Mouse (Mus musculus) small intestine, adult 2 months (tissue): ENCODE data around the gene Klhdc1. TPM values are rescaled to one million over a fixed set of nuclear protein-coding genes. Genes with fewer than 3 reads are reported as not detected.
A peak's percentile ranks its signal among the peaks of the same experiment; 100 is the strongest.

Experiments
- H3K27ac ChIP-seq: fragments of 200-500 bp; 2 replicates; pipeline ENCODE4 v1.5.1; 2012; ENCODE audit warnings: low read depth, low read length, control low read depth, inconsistent platforms; ENCODE audit not compliant: insufficient read depth
- H3K27me3 ChIP-seq: fragments of 200-500 bp; 2 replicates; pipeline ENCODE4 v1.6.1; 2012; ENCODE audit warnings: mild to moderate bottlenecking, moderate library complexity, low read length, inconsistent platforms; ENCODE audit not compliant: control insufficient read depth, insufficient read depth
- H3K36me3 ChIP-seq: fragments of 200-500 bp; 2 replicates; pipeline ENCODE4 v1.6.1; 2012; ENCODE audit warnings: mild to moderate bottlenecking, low read length, control low read depth, inconsistent platforms; ENCODE audit not compliant: control insufficient read depth, insufficient read depth
- H3K4me1 ChIP-seq: fragments of 200-500 bp; 2 replicates; pipeline ENCODE4 v1.6.1; 2012; ENCODE audit warnings: low read length, inconsistent platforms, mixed read lengths; ENCODE audit not compliant: control insufficient read depth, insufficient read depth, insufficient read length
- H3K4me3 ChIP-seq: fragments of 200-500 bp; 2 replicates; pipeline ENCODE4 v1.5.1; 2012; ENCODE audit warnings: low read depth, mild to moderate bottlenecking, control low read depth, inconsistent platforms, low read length, moderate library complexity
- CTCF ChIP-seq: fragments of 200-500 bp; IDR thresholded peaks from 2 replicates; pipeline ENCODE4 v1.5.1; 2012; ENCODE audit warnings: low read depth, mild to moderate bottlenecking, control low read depth, inconsistent platforms, low read length, moderate library complexity, mixed read lengths; ENCODE audit not compliant: insufficient replicate concordance, insufficient read length; ENCODE audit errors: extremely low read depth
- POLR2A ChIP-seq: fragments of 200-500 bp; IDR thresholded peaks from 2 replicates; pipeline ENCODE4 v1.6.1; 2012; ENCODE audit warnings: low read depth, mild to moderate bottlenecking, control low read depth, inconsistent platforms, low read length, moderate library complexity
- WGBS: fragments of 180-500 bp; shearing (Covaris S2); methylation state at CpG from one replicate; pipeline ENCODE4 v1.1.7; 2018; 5-methylcytosine and 5-hydroxymethylcytosine counted together
- polyA plus RNA-seq: library from polyadenylated mRNA; depleted of rRNA; stranded (reverse); fragments of >200 nt; gene quantifications from 2 replicates; pipeline ENCODE4 v1.2.3, GENCODE M21; 2012

Gene Klhdc1
- polyA plus RNA-seq, 1 experiment, result 2.6 TPM

- no peak overlapping the region for H3K4me3 ChIP-seq
- WGBS, result 88% methylated on average over 13 of the region's 13 CpGs
- TF ChIP-seq POLR2A (no peak), CTCF (no peak; the same call in 1 of the 2 replicates)
- H3K4me1 ChIP-seq, result no peaks in the 10 kb centered on the region
- H3K27me3 ChIP-seq, result no peaks in the 10 kb centered on the region
- H3K27ac ChIP-seq, result no peak overlapping the region
- no peaks in the 10 kb centered on the region; the same call in none of the 2 replicates for H3K36me3 ChIP-seq
These were observed 27.7 kb upstream of the Klhdc1 start for GRCm38 (mm10) chr12:69213186-69213777.

- no peak overlapping the region for H3K4me3 ChIP-seq
- H3K27ac ChIP-seq, result no peak overlapping the region
- WGBS, result 87% methylated on average over 7 of the region's 7 CpGs
- no peaks in the 10 kb centered on the region; the same call in none of the 2 replicates for H3K36me3 ChIP-seq
- H3K4me1 ChIP-seq, result no peaks in the 10 kb centered on the region
- TF ChIP-seq POLR2A (no peak), CTCF (no peak)
- H3K27me3 ChIP-seq, result no peaks in the 10 kb centered on the region
These were observed 26.6 kb upstream of the Klhdc1 start for GRCm38 (mm10) chr12:69214393-69214792.

GRCm38 (mm10) chr12:69215000-69215785 lies 25.8 kb upstream of the Klhdc1 start:
- Histone ChIP-seq H3K4me1 (no peaks in the 10 kb centered on the region), H3K27ac (no peak overlapping the region), H3K27me3 (no peaks in the 10 kb centered on the region), H3K4me3 (no peak overlapping the region), H3K36me3 (no peaks in the 10 kb centered on the region; the same call in 1 of the 2 replicates)
- TF ChIP-seq POLR2A, result no peak
- 73% methylated on average over 3 of the region's 3 CpGs for WGBS

- Histone ChIP-seq H3K36me3 (no peaks in the 10 kb centered on the region), H3K4me3 (no peak overlapping the region), H3K27me3 (no peaks in the 10 kb centered on the region), H3K27ac (no peak overlapping the region), H3K4me1 (no peaks in the 10 kb centered on the region)
- WGBS, result 93% methylated on average over 7 of the region's 7 CpGs
- TF ChIP-seq POLR2A (no peak), CTCF (no peak)
These were observed 24.4 kb upstream of the Klhdc1 start for GRCm38 (mm10) chr12:69216587-69216986.

GRCm38 (mm10) chr12:69220613-69221277 lies 20.2 kb upstream of the Klhdc1 start:
- no peaks in the 10 kb centered on the region for H3K4me1 ChIP-seq
- H3K4me3 ChIP-seq, result no peak overlapping the region
- no peaks in the 10 kb centered on the region for H3K27me3 ChIP-seq
- no peaks in the 10 kb centered on the region for H3K36me3 ChIP-seq
- 86% methylated on average over 19 of the region's 19 CpGs for WGBS
- no peak for TF ChIP-seq POLR2A
- TF ChIP-seq CTCF, result no peak
- no peak overlapping the region for H3K27ac ChIP-seq

- H3K36me3 ChIP-seq, result no peaks in the 10 kb centered on the region
- H3K4me1 ChIP-seq, result no peaks in the 10 kb centered on the region
- peak within 1 kb of the TSS; percentile 93 for H3K4me3 ChIP-seq
- no peak for TF ChIP-seq CTCF
- TF ChIP-seq POLR2A, result no peak
- H3K27me3 ChIP-seq, result no peaks in the 10 kb centered on the region
- WGBS, result under 1% methylated on average over 37 of the region's 37 CpGs
- H3K27ac ChIP-seq, result no peak within 1 kb of the TSS
These were observed 13.1 kb upstream of the Klhdc1 start, which contains the start of gene Pole2 for GRCm38 (mm10) chr12:69227776-69228466. Pole2 (minus strand) TSS chr12:69228195.
